Mouse (Mus musculus): ENCODE results near the gene Skap1.

DNA sequence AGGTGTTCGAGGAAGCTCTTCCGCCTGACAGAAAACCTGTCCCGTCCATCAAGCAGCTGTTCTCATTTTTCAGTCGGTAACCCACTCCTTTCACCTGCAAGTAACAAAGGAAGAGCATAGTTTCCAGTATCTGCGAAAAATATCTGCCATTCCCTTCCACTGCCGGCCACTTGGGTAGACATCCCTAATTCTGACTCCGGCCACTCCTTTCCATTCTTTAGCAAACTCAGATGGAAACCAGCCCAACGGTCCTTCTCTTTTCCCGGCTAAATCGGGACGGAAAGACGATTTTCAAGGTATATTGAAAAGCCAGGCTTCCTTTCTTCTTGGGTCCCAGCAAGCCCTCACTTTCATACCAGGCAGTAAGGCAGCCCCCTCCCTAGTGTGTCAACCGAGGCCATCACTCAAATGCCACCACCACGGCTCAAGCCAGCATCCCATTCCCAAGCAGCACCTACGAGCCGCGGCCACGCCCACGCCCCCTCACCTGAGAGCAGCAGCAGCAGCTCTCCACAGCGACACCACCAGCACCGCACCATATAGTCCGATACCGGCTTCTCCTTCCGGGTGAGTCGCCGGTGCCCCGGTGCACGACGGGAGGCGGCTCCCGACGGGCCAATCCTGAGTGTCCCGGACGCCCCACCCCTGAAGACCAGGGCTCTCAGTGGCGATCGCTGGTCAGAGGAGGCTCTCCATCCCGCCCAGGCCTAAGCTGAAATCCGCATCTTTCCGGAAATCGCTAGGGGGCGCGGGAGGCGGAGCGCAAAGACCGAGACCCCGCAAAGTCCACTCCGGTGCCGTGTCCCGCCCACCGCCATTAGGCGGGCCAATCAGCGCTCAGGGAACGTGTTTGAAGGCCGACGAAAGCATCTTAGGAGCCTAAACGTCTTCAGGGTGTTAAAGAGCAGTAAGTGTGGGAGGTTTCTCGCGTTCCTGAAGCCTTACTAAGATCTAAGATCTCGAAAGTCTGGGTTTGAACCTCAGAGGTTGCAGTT is 312.9 kb downstream of the Skap1 start, which contains the start of gene Snx11:
- TF ChIP-seq CTCF (IDR thresholded peaks at IDR 0.05; ENCODE audit: low read depth, low read length), result peak; percentile 29
- TF ChIP-seq POLR2A (IDR thresholded peaks at IDR 0.05; ENCODE audit: insufficient read depth, low read length), result peak; percentile 74

Data from ES-Bruce4 (cell line).